Mouse (Mus musculus) E14TG2a.4 (cell line): ENCODE results near the gene Lrrc23.

Experiments used
- H3K27me3 ChIP-seq: 2 replicates; pipeline ENCODE4 v1.6.1; 2014; ENCODE audit warnings: low read length, control low read depth; ENCODE audit not compliant: insufficient read depth
- H3K36me3 ChIP-seq: 2 replicates; pipeline ENCODE4 v1.6.1; 2014; ENCODE audit warnings: low read length, control low read depth; ENCODE audit not compliant: insufficient read depth
- H3K4me1 ChIP-seq: replicated peaks from 2 replicates; pipeline ENCODE4 v1.6.1; 2014; ENCODE audit warnings: low read depth, low read length, control low read depth
- H3K4me3 ChIP-seq: replicated peaks from 2 replicates; pipeline ENCODE4 v1.5.1; 2014; ENCODE audit warnings: mild to moderate bottlenecking, low read length
- H3K9me3 ChIP-seq: 2 replicates; pipeline ENCODE4 v1.6.1; 2014; ENCODE audit warnings: low read length, control low read depth
- CTCF ChIP-seq: conservative IDR thresholded peaks from 2 replicates; pipeline ENCODE4 v1.5.1; 2014; ENCODE audit warnings: low read length
- NANOG ChIP-seq: IDR thresholded peaks from 2 replicates; pipeline ENCODE4 v1.6.1; 2014; ENCODE audit warnings: borderline replicate concordance, low read length, mixed read lengths
- POU5F1 ChIP-seq: IDR thresholded peaks from 2 replicates; pipeline ENCODE4 v1.6.1; 2014; ENCODE audit warnings: low read length, borderline replicate concordance

The Lrrc23 gene

GRCm38 (mm10) chr6:124809775-124810538 lies 30.4 kb upstream of the Lrrc23 start:
- Histone ChIP-seq H3K4me3 (peak overlapping the region; percentile 83), H3K4me1 (peaks cover 78% of the 10 kb centered on the region), H3K36me3 (peaks cover 43% of the 10 kb centered on the region), H3K27me3 (no peaks in the 10 kb centered on the region), H3K9me3 (no peaks in the 10 kb centered on the region)
- TF ChIP-seq NANOG, result no peak
- no peak for TF ChIP-seq POU5F1
- TF ChIP-seq CTCF, result no peak

- H3K4me1 ChIP-seq, result peaks cover 78% of the 10 kb centered on the region
- peak overlapping the region; percentile 83 for H3K4me3 ChIP-seq
Observed at GRCm38 (mm10) chr6:124809052-124809774, 29.7 kb upstream of the Lrrc23 start.

GRCm38 (mm10) chr6:124808358-124809012 lies 29.0 kb upstream of the Lrrc23 start, which contains the start of gene Spsb2:
Gene Spsb2 (plus strand): TSS chr6:124808661.
- Histone ChIP-seq H3K36me3 (peaks cover 42% of the 10 kb centered on the region), H3K4me3 (peak within 1 kb of the TSS; percentile 83), H3K4me1 (peaks cover 82% of the 10 kb centered on the region), H3K27me3 (no peaks in the 10 kb centered on the region), H3K9me3 (no peaks in the 10 kb centered on the region)
- TF ChIP-seq POU5F1 (no peak), NANOG (no peak), CTCF (no peak)

More at GRCm38 (mm10) chr6:124809052-124809774, 29.7 kb upstream of the Lrrc23 start:
- no peaks in the 10 kb centered on the region for H3K27me3 ChIP-seq
- H3K9me3 ChIP-seq, result no peaks in the 10 kb centered on the region
- no peak for TF ChIP-seq NANOG
- peak; percentile 12; the same call in 1 of the 2 replicates for TF ChIP-seq CTCF
- H3K36me3 ChIP-seq, result peaks cover 42% of the 10 kb centered on the region

GRCm38 (mm10) chr6:124807986-124808357 lies 28.4 kb upstream of the Lrrc23 start:
- TF ChIP-seq POU5F1, result no peak
- Histone ChIP-seq H3K4me1 (peaks cover 86% of the 10 kb centered on the region), H3K27me3 (no peaks in the 10 kb centered on the region), H3K9me3 (no peaks in the 10 kb centered on the region), H3K36me3 (peaks cover 38% of the 10 kb centered on the region), H3K4me3 (0 out of 2 replicates have a peak overlapping the region, but pooled peaks have one; percentile 83)

- Histone ChIP-seq H3K36me3 (peaks cover 32% of the 10 kb centered on the region), H3K4me1 (peaks cover 83% of the 10 kb centered on the region), H3K9me3 (no peaks in the 10 kb centered on the region), H3K27me3 (no peaks in the 10 kb centered on the region), H3K4me3 (no peak overlapping the region)
- TF ChIP-seq NANOG (no peak), CTCF (no peak), POU5F1 (no peak)
Observed at GRCm38 (mm10) chr6:124807366-124807765, 27.8 kb upstream of the Lrrc23 start.

GRCm38 (mm10) chr6:124806446-124807140 lies 27.1 kb upstream of the Lrrc23 start:
- Histone ChIP-seq H3K9me3 (no peaks in the 10 kb centered on the region), H3K4me3 (peak overlapping the region; percentile 75), H3K4me1 (peaks cover 75% of the 10 kb centered on the region), H3K27me3 (no peaks in the 10 kb centered on the region), H3K36me3 (peaks cover 24% of the 10 kb centered on the region)
- no peak for TF ChIP-seq POU5F1
- no peak for TF ChIP-seq CTCF
- no peak for TF ChIP-seq NANOG

DNA sequence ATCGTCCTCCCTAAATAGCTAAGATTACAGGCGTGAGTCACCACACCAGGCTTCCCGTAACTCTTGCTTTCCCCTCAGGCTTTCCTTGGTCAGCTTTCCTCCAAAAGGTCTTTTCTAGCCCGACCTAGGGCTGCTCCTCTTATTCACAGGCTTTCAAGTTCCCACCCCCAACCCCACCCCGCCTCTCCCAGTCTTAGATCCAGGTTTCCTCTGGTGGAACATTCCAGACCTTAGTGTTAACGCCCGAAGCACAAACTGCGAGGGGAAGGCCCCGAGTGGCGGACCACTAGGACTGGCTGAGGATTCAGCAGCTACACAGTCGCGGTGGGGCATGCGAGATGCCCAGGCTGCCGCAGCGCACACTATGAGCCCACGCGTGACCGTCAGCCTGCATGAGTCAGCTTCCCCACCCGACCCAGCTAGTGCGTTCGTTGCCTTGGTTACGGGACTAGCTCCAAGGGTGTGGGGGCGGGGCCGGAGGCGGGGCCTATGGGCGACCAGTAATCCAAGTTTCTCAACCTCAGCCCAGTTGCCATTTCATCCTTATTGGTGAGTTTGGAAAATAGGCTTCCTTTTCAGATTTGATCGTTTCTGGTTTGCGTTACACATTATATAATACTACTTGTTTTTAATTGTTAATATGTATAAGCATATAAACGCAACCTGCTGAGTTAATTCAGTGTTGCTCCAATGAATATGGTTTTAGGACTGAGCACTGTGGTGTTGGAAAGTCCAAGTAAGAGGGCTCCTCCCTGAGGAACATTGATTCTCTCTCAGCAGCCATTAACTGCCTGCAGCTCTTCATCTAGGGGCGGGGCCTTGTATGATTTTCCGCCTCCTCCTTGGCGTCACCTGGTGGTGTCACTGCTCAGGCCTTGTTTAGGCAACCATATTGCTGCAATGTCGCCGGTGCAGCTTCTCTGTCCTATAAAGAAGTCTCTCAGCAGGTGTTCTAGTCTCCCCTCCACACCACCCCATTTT lies 26.1 kb upstream of the Lrrc23 start:
- Histone ChIP-seq H3K4me3 (peak overlapping the region; percentile 75), H3K9me3 (no peaks in the 10 kb centered on the region), H3K27me3 (no peaks in the 10 kb centered on the region), H3K36me3 (peaks cover 15% of the 10 kb centered on the region), H3K4me1 (peaks cover 66% of the 10 kb centered on the region)
- peak; percentile 14; the same call in 1 of the 2 replicates for TF ChIP-seq CTCF
- no peak for TF ChIP-seq NANOG
